Mouse (Mus musculus) limb, embryonic 10.5 days (tissue): ENCODE measurements around the gene Notch1. TPM values are rescaled to one million over a fixed set of nuclear protein-coding genes. Genes with fewer than 3 reads are reported as not detected.

ENCODE experiments used
- DNase-seq: peaks from one replicate; pipeline ENCODE4 v3.0.0-alpha.2; 2017; ENCODE audit warnings: low spot score
- H3K27ac ChIP-seq: fragments of 300-500 bp; sonication (generic); 2 replicates; pipeline ENCODE4 v1.5.1; 2016; ENCODE audit warnings: mild to moderate bottlenecking
- H3K27me3 ChIP-seq: fragments of 300-500 bp; sonication (generic); 2 replicates; pipeline ENCODE4 v1.6.1; 2016; ENCODE audit warnings: low read depth, mild to moderate bottlenecking; ENCODE audit not compliant: poor library complexity, severe bottlenecking
- H3K36me3 ChIP-seq: fragments of 300-500 bp; sonication (generic); 2 replicates; pipeline ENCODE4 v1.6.1; 2016; ENCODE audit warnings: mild to moderate bottlenecking, moderate library complexity
- H3K4me1 ChIP-seq: fragments of 300-500 bp; sonication (generic); 2 replicates; pipeline ENCODE4 v1.6.1; 2016
- H3K4me3 ChIP-seq: fragments of 300-500 bp; sonication (generic); 2 replicates; pipeline ENCODE4 v1.5.1; 2016; ENCODE audit warnings: mild to moderate bottlenecking, moderate library complexity
- H3K9me3 ChIP-seq: fragments of 300-500 bp; sonication (generic); replicated peaks from 2 replicates; pipeline ENCODE4 v1.6.1; 2016; ENCODE audit warnings: mild to moderate bottlenecking
- WGBS: fragments of 180-500 bp; shearing (Covaris S2); methylation state at CpG from one replicate; pipeline ENCODE4 v1.1.7; 2016; 5-methylcytosine and 5-hydroxymethylcytosine counted together
- polyA plus RNA-seq: library from polyadenylated mRNA; unstranded; fragments of >200 nt; fragmentation: Nextera tagmentation; extraction: Ambion mirVana; gene quantifications from 2 replicates; pipeline ENCODE4 v1.2.1, GENCODE M21; 2016

Gene Notch1
- polyA plus RNA-seq, 1 experiment from 2014 or later = 11.8 TPM

- Histone ChIP-seq H3K36me3 (no peaks in the 10 kb centered on the region), H3K4me3 (peak overlapping the region; percentile 18; the same call in 1 of the 2 replicates), H3K27ac (peak overlapping the region; percentile 83), H3K9me3 (no peaks in the 10 kb centered on the region), H3K27me3 (no peaks in the 10 kb centered on the region), H3K4me1 (peaks cover 96% of the 10 kb centered on the region)
- peak; percentile 81 for DNase-seq
- 4% methylated on average over 7 of the region's 7 CpGs for WGBS
Measured at GRCm38 (mm10) chr2:26494396-26494795, 22.1 kb downstream of the Notch1 start.

GRCm38 (mm10) chr2:26493021-26493781 is 23.3 kb downstream of the Notch1 start:
- Histone ChIP-seq H3K27ac (peak overlapping the region; percentile 83), H3K4me1 (peaks cover 99% of the 10 kb centered on the region), H3K4me3 (peak overlapping the region; percentile 14), H3K36me3 (no peaks in the 10 kb centered on the region), H3K9me3 (no peaks in the 10 kb centered on the region), H3K27me3 (no peaks in the 10 kb centered on the region)
- DNase-seq = peak; percentile 56
- 20% methylated on average over 9 of the region's 9 CpGs for WGBS

- peaks cover 100% of the 10 kb centered on the region for H3K4me1 ChIP-seq
- no peak for DNase-seq
- no peaks in the 10 kb centered on the region for H3K27me3 ChIP-seq
- no peaks in the 10 kb centered on the region for H3K9me3 ChIP-seq
- no peak overlapping the region for H3K4me3 ChIP-seq
- peak overlapping the region; percentile 50 for H3K27ac ChIP-seq
- WGBS = 56% methylated on average over 4 of the region's 4 CpGs
- no peaks in the 10 kb centered on the region for H3K36me3 ChIP-seq
Measured at GRCm38 (mm10) chr2:26490760-26491301, 25.6 kb downstream of the Notch1 start.

GRCm38 (mm10) chr2:26488535-26489135 is 27.8 kb downstream of the Notch1 start:
- WGBS = 46% methylated on average over 9 of the region's 9 CpGs
- peaks cover 17% of the 10 kb centered on the region for H3K36me3 ChIP-seq
- peaks cover 94% of the 10 kb centered on the region for H3K4me1 ChIP-seq
- no peak overlapping the region for H3K4me3 ChIP-seq
- no peaks in the 10 kb centered on the region for H3K27me3 ChIP-seq
- no peak for DNase-seq
- H3K27ac ChIP-seq = peak overlapping the region; percentile 78
- H3K9me3 ChIP-seq = no peaks in the 10 kb centered on the region

GRCm38 (mm10) chr2:26487322-26488021 is 29.0 kb downstream of the Notch1 start:
- Histone ChIP-seq H3K4me1 (peaks cover 94% of the 10 kb centered on the region), H3K36me3 (peaks cover 26% of the 10 kb centered on the region), H3K9me3 (no peaks in the 10 kb centered on the region), H3K4me3 (peak overlapping the region; percentile 11; the same call in 1 of the 2 replicates), H3K27me3 (no peaks in the 10 kb centered on the region), H3K27ac (peak overlapping the region; percentile 78)
- 34% methylated on average over 18 of the region's 18 CpGs for WGBS
- DNase-seq = no peak

GRCm38 (mm10) chr2:26486835-26487321 is 29.6 kb downstream of the Notch1 start:
- Histone ChIP-seq H3K4me3 (peak overlapping the region; percentile 9; the same call in 1 of the 2 replicates), H3K27ac (peak overlapping the region; percentile 78), H3K27me3 (no peaks in the 10 kb centered on the region), H3K4me1 (peaks cover 94% of the 10 kb centered on the region), H3K36me3 (peaks cover 29% of the 10 kb centered on the region), H3K9me3 (no peaks in the 10 kb centered on the region)
- DNase-seq = no peak
- 13% methylated on average over 3 of the region's 3 CpGs for WGBS

GRCm38 (mm10) chr2:26486264-26486810 is 30.1 kb downstream of the Notch1 start:
- no peaks in the 10 kb centered on the region for H3K9me3 ChIP-seq
- 23% methylated on average over 5 of the region's 5 CpGs for WGBS
- H3K4me1 ChIP-seq = peaks cover 94% of the 10 kb centered on the region
- peak overlapping the region; percentile 9; the same call in 1 of the 2 replicates for H3K4me3 ChIP-seq
- peaks cover 33% of the 10 kb centered on the region for H3K36me3 ChIP-seq
- peak overlapping the region; percentile 78 for H3K27ac ChIP-seq
- no peak for DNase-seq
- H3K27me3 ChIP-seq = no peaks in the 10 kb centered on the region

- WGBS = 40% methylated on average over 7 of the region's 7 CpGs
- Histone ChIP-seq H3K36me3 (peaks cover 39% of the 10 kb centered on the region), H3K4me1 (peaks cover 88% of the 10 kb centered on the region), H3K27ac (peak overlapping the region; percentile 78; the same call in 1 of the 2 replicates), H3K27me3 (no peaks in the 10 kb centered on the region), H3K9me3 (no peaks in the 10 kb centered on the region), H3K4me3 (no peak overlapping the region)
- DNase-seq = no peak
Measured at GRCm38 (mm10) chr2:26485710-26486109, 30.8 kb downstream of the Notch1 start.

GRCm38 (mm10) chr2:26485278-26485677 is 31.2 kb downstream of the Notch1 start:
- H3K27ac ChIP-seq = peak overlapping the region; percentile 9; the same call in 1 of the 2 replicates
- WGBS = 84% methylated on average over 9 of the region's 9 CpGs
- no peak overlapping the region for H3K4me3 ChIP-seq
- H3K9me3 ChIP-seq = no peaks in the 10 kb centered on the region
- H3K27me3 ChIP-seq = no peaks in the 10 kb centered on the region
- peaks cover 42% of the 10 kb centered on the region for H3K36me3 ChIP-seq
- no peak for DNase-seq
- H3K4me1 ChIP-seq = peaks cover 83% of the 10 kb centered on the region

GRCm38 (mm10) chr2:26484169-26484568 is 32.3 kb downstream of the Notch1 start:
- no peaks in the 10 kb centered on the region for H3K9me3 ChIP-seq
- DNase-seq = no peak
- H3K36me3 ChIP-seq = peaks cover 53% of the 10 kb centered on the region
- no peaks in the 10 kb centered on the region for H3K27me3 ChIP-seq
- WGBS = 94% methylated on average over 10 of the region's 10 CpGs
- peaks cover 72% of the 10 kb centered on the region for H3K4me1 ChIP-seq
- no peak overlapping the region for H3K4me3 ChIP-seq
- 0 out of 2 replicates have a peak overlapping the region, but pooled peaks have one; percentile 16 for H3K27ac ChIP-seq

- H3K27me3 ChIP-seq = no peaks in the 10 kb centered on the region
- peak overlapping the region; percentile 42; the same call in 1 of the 2 replicates for H3K27ac ChIP-seq
- H3K4me1 ChIP-seq = peaks cover 64% of the 10 kb centered on the region
- H3K4me3 ChIP-seq = no peak overlapping the region
- H3K36me3 ChIP-seq = peaks cover 62% of the 10 kb centered on the region
- H3K9me3 ChIP-seq = no peaks in the 10 kb centered on the region
- no peak for DNase-seq
- WGBS = 79% methylated on average over 13 of the region's 13 CpGs
Measured at GRCm38 (mm10) chr2:26483230-26483869, 33.1 kb downstream of the Notch1 start.

- 94% methylated on average over 3 of the region's 3 CpGs for WGBS
- Histone ChIP-seq H3K36me3 (peaks cover 67% of the 10 kb centered on the region), H3K4me3 (no peak overlapping the region), H3K27me3 (no peaks in the 10 kb centered on the region), H3K27ac (peak overlapping the region; percentile 42; the same call in 1 of the 2 replicates), H3K4me1 (peaks cover 59% of the 10 kb centered on the region), H3K9me3 (no peaks in the 10 kb centered on the region)
- no peak for DNase-seq
Measured at GRCm38 (mm10) chr2:26482824-26483223, 33.6 kb downstream of the Notch1 start.
